Mouse (Mus musculus): ENCODE results near the gene Usp48.
A peak's percentile ranks its signal among the peaks of the same experiment; 100 is the strongest.

The Usp48 gene

GRCm38 (mm10) chr4:137661078-137661450 is 67.5 kb downstream of the Usp48 start:
- no peak for DNase-seq (ENCODE audit: low spot score in 2 of 2)

- no peak for DNase-seq (ENCODE audit: low spot score in 2 of 2)
Observed at GRCm38 (mm10) chr4:137661547-137661946, 68.0 kb downstream of the Usp48 start.

GRCm38 (mm10) chr4:137663491-137663890 is 69.9 kb downstream of the Usp48 start:
- no peak for DNase-seq (ENCODE audit: low spot score in 2 of 2)

GRCm38 (mm10) chr4:137664433-137664979 is 71.0 kb downstream of the Usp48 start, which contains the start of gene Rap1gap:
Gene Rap1gap (plus strand): TSS chr4:137664726.
- no peak for DNase-seq (ENCODE audit: low spot score in 2 of 2)

DNA sequence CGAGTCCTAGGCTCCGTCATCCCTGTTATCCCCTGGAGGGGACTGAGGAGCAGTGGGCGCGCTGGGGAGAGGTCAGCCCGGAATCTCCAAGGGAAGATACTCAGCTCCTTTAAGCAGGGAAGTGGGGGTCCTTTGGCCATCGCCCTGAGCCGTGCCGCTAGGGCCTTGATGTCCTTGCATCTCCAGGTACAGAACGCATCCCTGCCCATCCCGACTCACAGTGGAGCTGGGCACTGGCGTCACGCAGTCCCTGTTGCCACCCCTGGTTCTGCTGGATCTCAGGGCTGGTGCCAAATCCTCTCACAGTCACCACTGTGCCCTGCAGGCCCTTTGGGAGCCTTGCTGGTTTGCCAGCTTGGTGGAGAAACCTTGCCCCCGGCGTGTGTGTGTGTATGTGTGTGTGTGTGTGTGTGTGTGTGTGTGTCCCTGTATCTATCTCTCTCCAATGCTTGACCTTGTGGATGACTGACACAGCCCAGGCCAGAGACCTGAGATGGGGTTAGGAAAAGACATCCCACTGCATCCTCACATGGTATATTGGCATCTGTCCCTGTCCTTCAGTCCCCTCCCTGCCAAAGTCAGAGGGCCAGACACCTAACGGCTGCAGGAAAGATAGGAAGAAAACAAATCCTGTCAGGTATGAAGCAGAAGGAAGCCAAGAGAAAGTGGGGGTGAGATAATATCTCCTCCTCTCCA is 71.6 kb downstream of the Usp48 start:
- DNase-seq (ENCODE audit: low spot score in 2 of 2): no peak

GRCm38 (mm10) chr4:137665791-137666190 is 72.2 kb downstream of the Usp48 start:
- no peak for DNase-seq (ENCODE audit: low spot score in 2 of 2)

GRCm38 (mm10) chr4:137666283-137666957 is 72.9 kb downstream of the Usp48 start:
- no peak for DNase-seq (ENCODE audit: low spot score in 2 of 2)

DNA sequence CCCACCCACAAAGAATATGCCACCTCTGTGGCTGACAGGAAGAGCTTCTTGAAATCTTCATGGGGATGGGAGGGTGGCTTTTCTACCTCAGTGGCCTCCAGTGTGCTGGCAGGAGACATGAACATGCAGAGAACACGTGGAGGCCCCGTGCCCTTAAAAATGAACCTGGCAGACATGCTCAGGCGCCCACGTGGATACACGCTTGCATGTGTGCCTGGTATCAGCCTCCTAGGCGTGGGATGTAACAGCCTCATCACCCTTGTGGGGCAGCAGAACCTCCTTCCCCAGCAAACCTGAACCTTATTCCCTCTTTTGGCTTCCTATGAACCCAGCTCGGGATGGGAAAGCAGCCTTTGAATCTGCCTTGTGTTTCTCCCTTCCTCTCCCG is 73.4 kb downstream of the Usp48 start:
- no peak for DNase-seq (ENCODE audit: low spot score in 2 of 2)

GRCm38 (mm10) chr4:137667747-137668146 is 74.2 kb downstream of the Usp48 start:
- DNase-seq (ENCODE audit: low spot score in 2 of 2): no peak

GRCm38 (mm10) chr4:137671711-137672500 is 78.4 kb downstream of the Usp48 start:
- no peak for DNase-seq (ENCODE audit: low spot score in 2 of 2)

GRCm38 (mm10) chr4:137675566-137675965 is 82.0 kb downstream of the Usp48 start:
- no peak for DNase-seq (ENCODE audit: low spot score in 2 of 2)

GRCm38 (mm10) chr4:137676057-137676456 is 82.5 kb downstream of the Usp48 start:
- peak; percentile 62 to 89 for DNase-seq (ENCODE audit: low spot score in 2 of 2)

GRCm38 (mm10) chr4:137676700-137677484 is 83.3 kb downstream of the Usp48 start:
- DNase-seq (ENCODE audit: low spot score in 2 of 2): no peak

DNA sequence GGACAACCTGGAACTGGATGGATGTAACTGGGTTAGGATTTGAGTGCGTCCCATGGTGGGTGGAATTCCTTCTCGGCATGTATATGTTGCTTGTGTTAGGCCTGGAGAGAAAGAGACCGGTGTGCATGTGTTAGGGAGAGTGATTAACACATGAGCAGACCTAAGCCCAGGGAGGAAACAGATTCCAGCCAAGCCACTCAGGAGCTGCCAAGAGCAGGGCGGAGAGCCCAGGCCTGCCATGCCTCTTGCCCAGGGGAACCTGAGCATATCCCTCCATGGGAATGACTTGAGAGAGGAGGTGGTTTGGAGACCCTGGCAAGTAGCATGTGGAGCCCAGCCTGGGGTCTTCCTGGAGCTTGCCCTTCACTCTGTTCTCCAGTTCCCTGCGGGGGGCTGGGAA is 84.4 kb downstream of the Usp48 start:
- DNase-seq (ENCODE audit: low spot score in 2 of 2): no peak

GRCm38 (mm10) chr4:137678568-137678967 is 85.0 kb downstream of the Usp48 start:
- no peak for DNase-seq (ENCODE audit: low spot score in 2 of 2)

DNA sequence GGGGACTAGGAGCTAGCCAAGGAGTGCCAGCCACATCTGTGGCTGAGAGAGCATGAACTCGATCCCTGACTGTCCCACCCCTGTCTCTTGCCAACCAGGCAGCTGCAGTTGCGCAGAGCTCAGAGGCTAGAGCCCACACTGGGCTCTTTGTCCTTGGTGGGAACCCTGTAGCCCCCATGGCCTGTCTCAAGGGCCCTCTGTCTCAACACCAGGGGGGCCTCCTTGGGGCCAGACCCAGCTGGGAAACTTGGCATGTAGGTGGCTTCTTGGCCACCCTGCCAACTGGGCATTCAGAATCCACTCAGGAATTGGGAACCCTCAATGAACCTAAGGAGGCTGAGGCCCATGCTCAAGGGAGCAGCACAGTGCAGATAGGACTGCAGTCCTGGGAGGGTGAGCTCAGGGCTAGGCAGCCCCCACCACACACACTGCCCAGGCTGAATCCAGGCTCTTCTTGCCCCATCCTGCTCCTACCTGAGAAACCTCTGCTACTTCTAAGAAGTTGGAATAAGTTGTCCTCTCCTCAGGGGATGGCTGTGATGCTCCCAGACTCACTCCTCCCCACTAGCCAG is 86.5 kb downstream of the Usp48 start:
- no peak for DNase-seq (ENCODE audit: low spot score in 2 of 2)

GRCm38 (mm10) chr4:137680721-137681120 is 87.2 kb downstream of the Usp48 start:
- DNase-seq (ENCODE audit: low spot score in 2 of 2): no peak

- no peak for DNase-seq (ENCODE audit: low spot score in 2 of 2)
Observed at GRCm38 (mm10) chr4:137681408-137682104, 88.0 kb downstream of the Usp48 start.

DNA sequence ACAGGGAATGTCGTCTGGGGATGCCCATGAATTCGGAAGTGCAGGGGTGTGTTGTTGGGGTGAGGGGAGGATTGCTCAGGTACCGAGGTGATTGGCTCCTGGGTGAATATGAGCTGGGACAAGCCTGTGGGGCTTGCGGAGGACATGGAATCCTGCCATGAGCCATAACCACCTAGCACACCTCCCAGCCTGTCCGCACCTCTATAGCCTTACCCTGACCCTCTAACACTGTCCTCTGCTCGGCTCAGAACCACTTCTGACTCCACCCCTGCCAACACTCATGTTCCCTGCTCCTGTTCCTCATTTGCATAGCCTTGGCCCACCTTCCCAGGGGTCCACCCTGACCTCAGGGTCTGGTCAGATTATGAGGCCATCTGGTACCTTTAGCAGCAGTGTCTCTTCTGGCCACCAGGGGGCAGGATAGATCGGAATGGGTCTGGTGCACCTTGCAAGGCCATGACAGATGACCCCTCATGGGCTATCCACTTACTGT is 89.5 kb downstream of the Usp48 start:
- peak in 1 of 2 experiments; percentile 69 for DNase-seq (ENCODE audit: low spot score in 2 of 2)

DNA sequence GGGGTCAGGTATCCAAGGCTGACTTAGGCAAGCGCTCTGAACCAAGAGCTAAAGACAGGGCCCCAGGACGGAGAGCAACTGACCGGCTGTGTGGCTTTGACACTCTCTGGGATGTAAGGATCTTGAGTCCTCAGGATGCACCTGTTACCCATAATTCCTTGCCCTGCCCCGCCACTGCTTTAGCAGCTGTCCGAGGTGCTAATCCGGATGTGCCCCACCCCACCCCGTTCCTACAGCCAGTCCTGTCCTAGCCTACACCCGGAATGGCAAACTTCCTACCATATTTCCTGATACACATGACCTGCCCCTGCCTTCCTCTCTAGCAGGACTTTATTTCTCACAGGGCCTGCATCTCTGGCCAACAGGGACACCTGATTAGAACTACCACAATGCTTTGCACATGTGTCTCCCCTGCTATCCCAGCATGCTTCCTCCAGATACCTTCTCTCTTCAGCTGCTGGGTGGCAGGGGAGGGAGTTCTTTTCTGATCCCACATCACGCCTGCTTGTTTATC is 91.3 kb downstream of the Usp48 start:
- DNase-seq (ENCODE audit: low spot score in 2 of 2): no peak

Measured in spleen, postnatal 4 days (tissue).